Mouse (Mus musculus) heart, adult 18-20 months (tissue): ENCODE data around the gene Dsp. TPM values are rescaled to one million over a fixed set of nuclear protein-coding genes. Genes with fewer than 3 reads are reported as not detected.

Experiments used
- DNase-seq, 2 experiments: peaks; one replicate each; pipeline ENCODE4 v3.0.0; 2021 to 2022; ENCODE audit warnings: mixed read lengths in 1 of 2
- long read RNA-seq, 2 experiments: library from polyadenylated mRNA; stranded (forward); transcript quantifications; one replicate each; pipeline ENCODE4 v2.0.0; 2021
- total RNA-seq, 2 experiments: library from RNA; stranded (reverse); gene quantifications; 2 replicates each; pipeline ENCODE4 v1.2.3; 2021

Gene Dsp
- total RNA-seq, result 100 to 1,000 TPM; 526 to 592 TPM
- long read RNA-seq, experiment 1, full-length matches to known transcripts, result 6 of 99 reads
- long read RNA-seq, experiment 1, partial matches to known transcripts, result 91 of 99 reads
- long read RNA-seq, experiment 1, other reads (novel, unspliced or antisense), result 2 of 99 reads
- long read RNA-seq, experiment 2, full-length matches to known transcripts, result 4 of 35 reads
- long read RNA-seq, experiment 2, partial matches to known transcripts, result 12 of 35 reads
- long read RNA-seq, experiment 2, other reads (novel, unspliced or antisense), result 19 of 35 reads

DNA sequence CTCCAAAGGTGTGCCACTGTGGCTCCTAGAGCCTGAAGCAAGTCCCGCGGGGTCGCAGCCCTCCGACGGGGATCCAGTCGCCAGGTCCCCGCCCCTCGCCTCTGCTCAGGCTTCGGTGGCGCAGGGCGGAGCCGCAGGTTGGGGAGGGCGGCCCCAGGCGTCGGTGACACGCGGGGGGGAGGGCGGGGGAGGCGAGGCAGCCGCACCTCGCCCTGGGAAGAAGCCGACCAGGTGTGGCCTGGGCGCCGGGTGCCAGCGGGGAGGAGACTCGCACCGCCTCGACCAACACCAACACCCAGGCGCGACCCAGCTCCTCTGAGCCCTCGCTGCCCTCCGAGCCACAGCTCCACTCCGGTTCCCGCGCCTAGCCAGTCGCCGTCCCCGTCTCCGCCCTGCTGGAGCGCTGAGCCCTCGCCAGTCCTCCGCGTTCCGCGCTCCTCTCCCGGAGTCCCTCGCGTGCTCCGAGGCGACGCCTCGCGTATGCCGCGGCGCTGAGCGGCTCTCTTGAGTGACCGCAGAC is at the start of gene Dsp:
Gene Dsp, plus strand, starts transcription at position 226 of the 520 bp plus-strand sequence.
- DNase-seq, result peak; percentile 68 to 74

DNA sequence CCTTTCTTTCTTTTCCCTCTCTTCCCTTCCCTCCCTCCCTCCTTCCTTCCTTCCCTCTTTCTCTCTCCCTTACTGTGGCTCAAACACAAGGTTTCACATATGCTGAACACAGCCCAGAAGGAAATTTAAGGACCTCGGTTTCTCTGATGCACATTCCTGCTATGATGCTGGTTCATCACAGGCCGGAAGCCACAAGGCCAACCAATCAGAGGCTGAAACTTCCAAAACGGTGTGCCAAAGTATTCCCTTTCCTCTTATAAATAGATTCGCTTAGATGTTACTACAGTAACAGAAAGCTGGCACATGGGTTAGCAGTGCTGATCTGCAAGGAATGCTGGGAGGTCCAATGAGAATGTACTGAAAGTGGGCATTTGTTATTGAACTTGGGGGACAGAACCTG is 47.7 kb upstream of the Dsp start:
- no peak for DNase-seq

DNA sequence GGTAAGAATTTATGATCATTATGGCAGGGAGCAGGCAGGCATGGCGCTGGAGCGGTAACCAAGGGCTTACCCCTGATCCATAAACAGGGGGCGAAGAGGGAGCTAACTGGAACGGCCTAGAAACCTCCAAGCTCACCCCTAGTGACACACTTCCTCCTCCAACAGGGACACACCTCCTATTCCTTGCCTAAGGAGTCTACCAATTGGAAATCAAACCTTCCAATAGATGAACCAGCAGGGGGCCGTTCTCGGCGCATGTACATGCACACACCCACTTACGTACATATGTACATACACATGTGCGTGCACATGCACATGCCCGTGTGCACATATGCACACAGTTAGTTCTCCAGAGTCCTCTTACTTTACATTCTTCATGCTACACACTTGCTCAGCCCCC is 46.6 kb upstream of the Dsp start:
- no peak for DNase-seq

DNA sequence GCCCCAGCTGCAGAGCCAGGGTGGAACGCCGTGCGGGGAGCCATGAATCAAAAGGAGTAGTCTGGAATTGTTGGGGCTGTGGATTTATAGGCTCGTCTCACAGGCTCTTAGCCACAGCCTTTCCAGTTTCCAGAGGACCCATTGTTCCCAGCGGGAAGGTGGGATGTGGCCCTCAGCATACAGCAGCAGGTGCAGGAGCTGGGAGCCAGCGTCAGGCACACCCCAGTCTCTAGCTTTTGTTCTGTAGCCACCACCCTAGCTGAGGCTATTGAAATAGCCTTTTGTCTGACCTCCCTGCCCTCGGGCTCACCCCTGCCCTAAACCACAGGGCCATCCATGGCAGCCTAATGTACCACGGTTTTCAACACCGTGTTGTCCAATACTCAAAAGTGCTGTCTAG is 42.0 kb upstream of the Dsp start:
- DNase-seq, result no peak

DNA sequence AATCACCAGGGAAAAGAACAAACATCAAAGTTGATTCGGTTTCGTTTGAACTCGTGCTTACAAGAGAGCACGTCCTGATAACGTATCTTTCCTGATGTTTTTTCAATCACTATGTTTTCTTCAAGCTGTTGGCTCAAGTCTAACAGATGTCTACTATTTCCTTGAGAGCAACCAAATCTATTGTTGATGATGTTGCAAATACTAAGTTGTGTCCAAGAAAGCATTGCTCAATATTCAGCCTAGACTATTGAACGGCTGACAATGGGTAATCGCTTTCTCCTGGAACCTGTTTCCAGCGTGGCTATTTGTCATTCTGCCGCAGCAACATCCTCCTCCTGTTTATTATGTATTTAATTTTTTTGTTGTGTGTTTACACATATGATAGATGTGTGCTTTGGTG is 28.8 kb upstream of the Dsp start:
- DNase-seq, result no peak

DNA sequence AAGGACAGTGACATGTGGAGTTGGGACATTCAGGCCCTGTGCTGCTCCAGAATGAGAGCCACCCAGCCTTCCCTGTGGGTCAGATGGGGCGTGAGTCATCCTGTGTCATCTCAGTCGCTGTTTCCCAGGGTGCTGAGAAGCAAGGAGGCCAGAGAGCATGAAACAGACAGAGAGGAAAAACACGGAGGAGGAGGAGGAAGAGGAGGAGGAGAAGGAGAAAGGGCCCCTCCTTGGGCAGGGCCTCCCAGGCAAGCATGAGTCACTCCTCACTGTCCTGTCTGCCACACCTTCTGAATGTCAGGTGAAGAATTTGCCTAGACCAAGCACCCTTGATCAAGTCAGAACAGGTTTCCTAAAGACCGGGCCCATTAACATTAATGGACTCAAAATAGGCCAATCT is 27.4 kb upstream of the Dsp start:
- no peak for DNase-seq

DNA sequence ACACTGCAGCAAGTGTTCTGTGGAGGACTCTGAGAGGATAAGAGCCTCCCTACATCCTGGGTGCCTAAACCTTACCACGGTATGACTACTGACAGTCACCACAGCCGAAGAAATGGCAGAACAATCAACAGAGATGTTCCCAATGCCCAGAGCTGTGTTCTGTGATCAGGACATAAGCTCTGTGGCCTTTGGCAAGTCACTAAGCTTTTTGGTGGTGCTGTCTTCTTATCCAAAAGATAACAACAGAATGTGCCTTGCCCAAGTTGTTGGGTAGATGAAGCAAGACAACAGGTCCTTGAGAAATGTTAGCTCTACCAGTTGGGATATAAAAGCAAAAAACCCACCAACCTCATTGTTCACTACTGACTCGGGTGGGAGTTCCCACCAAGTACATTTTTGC is 23.4 kb upstream of the Dsp start:
- no peak for DNase-seq

DNA sequence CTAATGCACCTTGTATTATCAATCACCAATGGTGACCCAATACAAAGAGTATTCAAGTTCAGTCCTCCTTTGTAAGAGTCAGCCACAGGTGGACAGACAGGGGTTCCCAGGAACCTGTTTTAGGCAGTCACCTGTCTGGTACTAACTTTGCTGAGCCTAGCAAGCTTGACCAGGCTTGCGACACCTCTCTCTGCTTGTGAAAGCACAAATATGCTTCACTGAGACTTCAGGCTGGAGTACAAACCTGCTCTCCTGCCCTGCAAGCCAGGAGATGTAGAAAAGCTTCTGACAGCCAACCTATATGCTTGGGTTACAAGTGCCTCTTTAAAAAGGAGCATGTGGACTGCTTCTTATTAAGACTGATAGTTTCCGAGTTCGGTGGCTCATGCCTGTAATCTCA is 22.8 kb upstream of the Dsp start:
- DNase-seq, result no peak

DNA sequence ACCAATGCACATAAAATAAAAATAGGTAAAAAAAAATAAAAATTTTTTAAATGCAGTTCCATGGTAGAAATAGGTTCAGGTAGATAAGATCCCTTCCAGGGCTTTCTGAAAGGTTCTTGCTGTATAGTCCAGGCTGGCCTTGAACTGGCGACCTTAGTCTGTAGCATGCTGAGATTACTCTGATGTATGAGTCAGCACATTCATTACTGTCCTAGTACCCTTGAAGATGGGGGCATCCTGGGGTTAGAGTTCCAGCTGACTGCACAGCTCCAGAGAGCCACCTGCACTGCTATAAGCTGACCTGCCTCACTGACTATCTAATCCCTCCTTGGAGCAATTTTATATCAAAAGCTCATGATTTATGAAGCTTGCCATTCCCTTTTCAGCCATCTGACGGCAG is 21.6 kb upstream of the Dsp start:
- no peak for DNase-seq

DNA sequence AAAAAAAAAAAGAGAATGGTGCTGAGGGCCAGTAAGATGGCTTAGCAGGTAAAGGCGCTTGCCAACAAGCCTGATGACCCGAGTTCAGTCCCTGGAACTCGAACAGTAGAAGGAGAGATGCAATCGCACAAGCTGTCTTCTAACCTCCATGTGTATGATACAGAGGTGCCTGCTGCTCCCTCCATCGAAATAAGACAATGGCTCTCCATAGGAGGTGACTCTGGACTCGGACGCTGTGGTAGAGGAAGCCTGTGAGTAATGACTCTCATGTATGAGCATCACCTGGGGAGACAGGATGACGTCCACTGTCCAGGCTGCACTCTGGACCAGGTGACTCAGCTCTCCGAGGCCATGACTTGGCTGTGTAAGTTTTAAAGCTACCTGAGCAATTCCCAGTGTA is 21.0 kb upstream of the Dsp start:
- DNase-seq, result no peak

DNA sequence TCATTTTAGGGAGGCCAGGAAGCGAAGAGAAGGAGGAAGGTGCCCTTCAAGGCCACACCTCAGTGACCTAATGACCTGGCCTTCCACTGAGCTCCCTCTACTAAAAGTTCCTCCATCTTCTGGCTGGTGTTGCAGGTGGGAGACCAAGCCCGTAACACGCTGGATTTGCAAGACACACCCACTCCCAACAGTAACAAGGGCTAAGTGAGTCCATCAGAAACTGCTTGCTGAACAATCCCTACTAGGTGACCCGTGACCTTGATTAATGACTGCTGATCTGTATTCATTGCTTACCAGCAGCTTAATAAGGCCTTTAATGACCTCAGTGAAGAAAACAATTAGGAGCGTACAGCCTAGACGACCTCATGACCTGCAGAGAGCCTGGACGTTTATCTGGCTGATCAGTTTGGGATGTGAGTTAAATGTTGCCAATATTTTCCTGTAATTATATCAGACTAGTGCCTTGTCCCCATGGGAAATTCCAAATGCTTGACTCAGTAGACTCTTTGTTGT is 18.0 kb upstream of the Dsp start:
- DNase-seq, result no peak

DNA sequence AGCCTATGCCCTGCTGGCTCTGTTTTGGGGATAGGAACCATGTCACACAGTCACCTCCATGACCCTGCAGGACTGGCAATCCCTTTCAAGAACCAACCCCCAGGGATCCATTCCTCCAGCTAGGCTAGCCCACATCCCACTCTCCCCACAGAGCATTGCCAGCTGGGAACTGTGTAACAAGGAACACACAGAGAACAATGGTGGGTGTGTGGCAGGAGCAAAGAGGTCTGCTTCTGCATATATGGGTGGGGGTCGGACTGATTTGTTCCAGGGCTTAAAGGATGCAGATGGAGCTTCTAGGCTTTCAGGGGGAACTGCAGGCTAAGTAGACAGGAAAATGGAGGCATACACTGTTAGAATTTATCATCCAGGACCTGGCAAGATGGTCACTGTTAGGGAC is 10.6 kb upstream of the Dsp start:
- no peak for DNase-seq

DNA sequence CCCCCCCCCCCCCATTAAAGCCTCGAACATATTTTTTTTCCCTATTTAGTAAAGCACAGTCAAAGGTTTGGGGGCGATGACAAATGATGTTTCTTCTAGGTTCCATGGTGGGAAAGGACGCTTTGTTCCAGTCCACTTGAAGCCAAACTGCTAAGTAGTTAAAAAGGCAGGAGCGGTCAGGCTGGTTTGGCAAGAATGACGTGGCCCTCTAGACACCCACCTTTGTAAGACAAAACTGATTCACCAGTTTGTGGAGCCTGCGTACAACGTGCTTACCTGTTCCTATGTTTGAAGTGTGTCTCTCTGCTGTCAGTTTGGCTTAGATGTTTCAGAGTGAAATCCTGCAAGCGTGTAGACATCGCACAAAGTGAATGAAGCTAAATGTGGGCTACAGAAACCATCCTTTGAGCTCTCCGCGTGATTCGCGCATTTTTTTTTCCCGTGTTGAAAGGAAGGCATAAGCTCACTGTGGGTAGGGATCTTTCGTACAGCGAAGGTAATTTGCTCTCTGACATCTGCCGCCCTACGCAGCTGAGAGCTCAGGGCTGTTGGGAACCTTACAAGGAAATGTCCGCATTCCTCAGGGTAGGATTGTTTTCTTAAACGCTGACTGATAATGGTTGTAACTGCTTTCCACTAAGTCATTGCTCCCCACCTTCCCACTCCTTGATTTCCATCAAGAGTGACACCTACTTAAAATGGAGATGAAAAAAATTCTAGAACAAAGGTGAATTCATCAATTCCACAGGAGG is 6.0 kb upstream of the Dsp start:
- no peak for DNase-seq

DNA sequence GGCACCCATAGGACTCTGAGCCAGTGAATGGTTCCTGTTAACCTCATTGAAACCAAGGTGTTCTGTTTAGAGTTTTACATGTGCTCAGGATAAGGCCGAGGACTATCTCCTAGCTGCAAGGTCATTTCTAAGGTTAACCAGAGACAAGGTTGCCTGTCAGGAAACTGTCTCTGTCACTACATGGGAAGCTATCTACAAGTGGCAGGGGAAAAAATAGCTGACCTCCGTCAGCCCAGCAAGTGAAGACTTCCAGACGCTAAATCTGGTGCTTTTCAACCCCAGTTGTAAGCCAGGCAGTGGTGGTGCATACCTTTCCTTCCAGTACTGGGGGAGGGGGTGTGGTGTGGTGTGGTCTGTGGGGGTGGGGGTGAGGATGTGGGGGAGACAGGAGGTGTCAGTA is 2.7 kb upstream of the Dsp start:
- DNase-seq, result peak; percentile 40 to 81

DNA sequence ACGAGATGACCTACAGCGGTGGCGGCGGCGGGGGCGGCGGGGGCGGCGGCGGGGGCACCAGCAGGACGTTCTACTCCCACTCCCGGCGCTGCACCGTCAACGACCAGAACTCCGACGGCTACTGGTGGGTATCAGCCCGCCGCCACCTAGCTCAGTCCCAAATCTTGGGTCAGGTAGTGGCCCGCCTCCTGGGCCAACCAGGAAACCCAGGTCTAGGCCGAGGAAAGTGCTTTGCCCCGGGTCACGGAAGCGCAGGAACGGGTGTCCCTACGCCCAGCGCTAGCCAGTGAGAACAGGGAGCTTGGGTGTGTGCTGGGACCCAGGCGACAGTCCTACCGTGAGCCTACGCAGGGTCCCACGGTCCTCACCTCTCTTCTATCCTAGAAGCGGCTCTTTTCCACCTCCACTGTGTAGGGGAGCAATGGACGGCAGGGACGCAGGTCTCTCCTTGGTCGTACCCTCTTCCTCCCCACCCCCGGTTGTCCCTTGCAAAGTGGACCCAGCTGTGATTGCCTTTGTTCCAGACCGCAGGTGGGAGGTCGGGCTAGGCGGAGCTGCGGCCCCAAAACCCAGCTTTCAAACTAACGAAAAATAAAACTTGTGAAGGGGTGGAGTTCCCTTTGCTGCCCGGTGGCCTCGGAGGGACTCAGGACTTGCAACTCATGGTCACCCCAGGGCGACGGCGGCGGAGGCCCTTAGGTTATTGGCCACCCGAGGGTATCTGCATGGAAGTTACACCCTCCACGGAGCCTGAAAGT is 756 bp downstream of the Dsp start:
- DNase-seq, result peak in 1 of 2 experiments; percentile 49

DNA sequence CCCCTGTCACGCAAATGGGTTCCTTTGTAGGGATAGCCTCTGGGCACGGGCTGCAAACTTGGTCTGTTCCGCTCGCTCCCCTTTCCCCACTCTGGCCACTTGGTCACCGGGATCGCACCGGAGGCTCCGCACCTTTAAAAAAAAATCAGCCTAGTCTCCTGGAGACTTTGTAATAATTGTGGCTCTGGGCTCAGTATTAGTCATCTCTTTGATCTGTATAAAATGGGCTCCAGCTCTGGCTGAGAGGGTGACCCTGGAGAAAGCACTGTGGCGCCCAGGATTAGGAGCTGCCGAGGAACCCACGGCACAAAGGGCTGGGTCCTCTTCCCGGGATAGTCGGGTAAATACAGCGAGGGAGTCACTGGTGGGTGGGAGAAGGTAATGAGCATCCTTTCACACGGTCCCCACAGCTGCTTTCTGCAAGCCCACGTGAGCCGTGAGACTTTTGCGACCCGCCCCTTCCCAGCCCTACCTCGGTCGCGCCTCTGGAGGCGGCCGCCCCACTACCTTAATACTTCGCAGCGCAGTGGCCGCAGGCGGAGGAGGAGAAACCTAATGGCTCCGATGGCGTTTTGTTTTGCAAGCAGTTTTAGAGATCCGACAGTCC is 1.4 kb downstream of the Dsp start:
- peak; percentile 38 to 51 for DNase-seq

DNA sequence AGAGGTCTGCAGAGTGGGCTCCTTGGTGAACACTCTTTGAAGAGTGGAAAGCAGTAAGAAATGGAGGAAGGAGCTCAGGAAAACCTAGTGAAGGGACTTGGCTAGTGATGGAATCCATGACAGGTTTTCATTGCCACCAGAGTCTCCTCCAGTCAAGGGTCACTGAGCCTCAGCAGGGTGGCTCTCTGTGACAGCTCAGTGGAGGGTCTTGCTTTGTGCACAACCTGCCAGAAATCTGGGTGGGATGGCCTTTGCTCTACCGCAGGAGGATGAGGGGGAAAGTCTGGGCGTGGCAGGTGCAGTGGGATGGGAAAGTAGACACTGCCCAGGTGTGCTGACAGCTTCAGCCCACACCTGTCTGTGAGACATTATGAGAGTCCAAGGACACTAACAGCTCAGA is 4.4 kb downstream of the Dsp start:
- DNase-seq, result no peak

DNA sequence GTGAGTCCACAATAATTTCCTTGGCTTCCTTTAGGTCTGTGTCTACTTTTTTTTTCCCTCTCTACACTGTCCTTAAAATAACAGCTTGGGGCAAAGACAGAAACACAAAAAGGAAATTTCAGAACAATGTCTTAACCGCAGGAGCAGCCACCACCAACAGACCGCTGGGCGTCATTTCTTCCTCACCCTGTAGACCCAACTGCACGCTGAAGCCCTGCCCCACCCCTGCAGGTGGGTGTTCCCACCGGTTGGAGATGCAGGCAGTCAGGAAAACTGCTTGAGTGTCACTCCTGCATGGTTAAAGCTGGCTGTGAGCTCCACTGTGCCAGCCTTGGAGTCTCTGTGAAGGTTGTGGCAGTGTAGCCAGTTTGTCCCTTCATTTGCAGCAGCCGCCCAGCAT is 6.5 kb downstream of the Dsp start:
- no peak for DNase-seq

DNA sequence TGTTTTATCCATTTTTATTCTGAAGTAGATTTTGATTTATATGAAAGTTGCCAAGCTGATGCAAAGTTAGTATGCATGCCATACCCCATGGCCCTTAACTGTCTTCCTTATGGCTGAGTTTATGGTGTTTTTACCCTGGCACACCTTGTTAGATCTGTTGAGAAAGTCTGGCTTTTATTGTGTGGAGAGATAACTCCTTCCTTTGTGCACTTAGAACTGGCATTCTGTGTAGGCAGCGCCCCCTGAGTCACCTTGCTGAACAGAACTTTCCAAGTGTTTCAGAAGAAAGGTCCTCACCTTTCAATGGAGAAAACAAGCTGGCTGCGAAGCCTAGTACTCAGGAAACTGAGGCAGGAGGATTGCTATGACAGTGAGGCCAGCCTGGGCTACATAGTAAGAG is 10.9 kb downstream of the Dsp start:
- DNase-seq, result no peak

DNA sequence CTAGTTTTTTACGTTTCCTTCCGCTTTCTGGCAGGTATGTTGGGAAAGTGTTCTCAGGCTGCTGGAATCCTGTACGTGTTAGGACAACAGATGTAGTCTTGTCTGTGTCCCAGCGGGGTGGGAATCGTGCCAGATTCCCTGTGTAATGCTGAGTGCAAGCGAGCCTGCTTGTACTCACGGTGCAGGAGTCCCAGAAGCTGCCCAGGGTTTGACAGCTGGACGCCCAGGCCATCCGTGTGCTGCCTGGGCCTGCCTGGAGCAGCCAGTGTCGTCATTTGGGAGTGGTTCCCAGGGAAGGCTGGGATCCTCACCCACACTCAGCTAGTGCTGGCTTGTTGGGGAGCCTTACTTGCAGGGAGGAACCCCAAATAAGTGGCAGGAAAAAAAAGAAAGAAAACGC is 11.6 kb downstream of the Dsp start:
- peak; percentile 84 to 85 for DNase-seq

DNA sequence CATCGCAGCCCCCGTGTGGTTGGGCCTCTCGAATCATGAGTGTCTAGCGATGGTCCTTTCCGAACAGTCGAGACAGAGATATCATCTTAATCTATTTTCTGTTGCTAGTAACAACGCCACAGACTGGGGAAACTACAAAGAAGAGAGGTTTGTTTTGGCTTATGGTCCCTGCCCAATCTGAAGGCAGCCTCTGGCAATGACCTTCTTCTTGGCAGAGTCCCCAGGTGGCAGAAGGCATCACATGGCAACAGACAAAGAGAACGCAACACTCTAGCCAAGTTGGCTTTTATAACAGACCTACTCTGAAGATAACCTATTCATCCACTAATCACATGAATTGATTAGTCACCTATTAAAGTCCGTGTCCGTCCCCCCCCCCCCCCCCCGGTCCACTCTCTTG is 13.8 kb downstream of the Dsp start:
- DNase-seq, result peak; percentile 66 to 70

DNA sequence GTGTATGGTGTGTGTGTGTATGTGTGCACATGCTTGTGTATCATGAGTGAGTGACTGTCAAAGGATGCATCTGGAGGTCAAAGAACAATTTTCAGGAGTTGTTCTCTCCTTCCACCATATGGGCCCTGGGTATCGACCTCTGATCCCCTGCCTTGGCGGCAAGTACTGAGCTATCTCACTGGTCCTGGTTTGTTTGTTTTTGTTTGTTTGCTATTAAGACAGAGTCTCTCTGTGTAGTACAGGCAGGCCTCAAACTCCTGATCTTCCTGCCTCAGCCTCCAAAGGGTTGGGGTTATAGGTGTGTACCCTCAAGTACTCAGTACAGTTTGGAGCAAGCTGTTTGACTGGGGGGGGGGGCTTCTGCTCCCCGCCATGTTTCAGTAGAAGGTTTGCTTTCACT is 16.0 kb downstream of the Dsp start:
- no peak for DNase-seq
